Mouse (Mus musculus): Measurements from ENCODE around the gene Angptl7. TPM values are rescaled to one million over a fixed set of nuclear protein-coding genes. Genes with fewer than 3 reads are reported as not detected.

Gene Angptl7
- polyA plus RNA-seq, 1 experiment, result not detected

DNA sequence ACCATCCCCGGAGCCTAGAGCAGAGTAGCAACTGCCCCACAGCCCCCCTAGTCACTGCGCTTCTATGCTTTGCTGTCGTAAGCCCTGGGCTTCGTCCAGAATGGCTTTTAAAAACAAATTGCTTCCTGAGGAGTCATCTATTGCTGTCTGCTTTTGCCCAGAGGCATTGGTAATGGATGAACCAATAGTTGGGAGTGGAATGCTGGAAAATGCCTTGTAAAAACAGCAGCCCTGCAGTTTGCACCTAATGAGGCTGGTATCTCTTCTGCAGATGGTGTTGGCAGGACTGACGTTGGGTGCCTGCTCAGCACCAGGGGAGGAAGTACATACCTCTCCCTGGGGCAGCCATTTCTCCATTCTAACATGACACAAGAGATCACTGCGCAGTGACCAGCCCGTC is 23.3 kb upstream of the Angptl7 start:
- Histone ChIP-seq H3K9me3 (ENCODE audit: control insufficient read depth, low read length) (no peaks in the 10 kb centered on the region), H3K4me1 (ENCODE audit: control insufficient read depth) (no peaks in the 10 kb centered on the region), H3K36me3 (ENCODE audit: control insufficient read depth) (peaks cover 72% of the 10 kb centered on the region), H3K4me3 (replicated peaks) (no peak overlapping the region), H3K27me3 (ENCODE audit: control insufficient read depth) (no peaks in the 10 kb centered on the region)
- no peak for TF ChIP-seq GATA1 (IDR thresholded peaks at IDR 0.05; ENCODE audit: low read length)
- TF ChIP-seq TAL1 (IDR thresholded peaks at IDR 0.05; ENCODE audit: low read length), result no peak

DNA sequence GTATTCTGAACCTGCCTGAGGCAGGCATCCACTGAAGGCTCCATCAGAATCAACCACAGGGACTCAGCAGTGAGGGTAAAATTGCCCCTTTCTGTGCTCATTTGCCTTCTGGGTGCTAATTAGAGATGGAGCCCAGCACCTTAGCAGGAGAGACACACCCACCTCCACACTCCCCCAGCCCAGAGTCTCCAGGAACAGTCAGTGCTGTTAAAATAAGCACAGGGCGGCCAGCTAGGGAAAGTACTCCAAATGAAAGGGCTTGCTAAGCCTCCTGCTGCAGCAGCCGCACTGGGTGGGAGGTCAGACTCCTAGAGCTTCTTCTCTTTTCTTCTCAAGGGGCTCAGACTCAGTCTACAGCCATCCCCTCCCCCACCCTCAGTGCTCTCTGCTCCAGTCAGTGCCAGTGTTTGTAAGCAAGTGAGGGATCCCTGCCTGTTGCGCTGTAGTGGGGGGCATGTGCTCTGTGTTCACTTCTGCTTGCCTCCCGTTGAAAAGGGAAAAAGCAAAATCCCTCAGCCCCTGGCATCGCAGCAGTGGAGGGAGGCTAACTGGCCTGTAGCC is 18.1 kb upstream of the Angptl7 start:
- Histone ChIP-seq H3K9me3 (ENCODE audit: control insufficient read depth, low read length) (no peaks in the 10 kb centered on the region), H3K4me1 (ENCODE audit: control insufficient read depth) (no peaks in the 10 kb centered on the region), H3K27me3 (ENCODE audit: control insufficient read depth) (no peaks in the 10 kb centered on the region), H3K4me3 (replicated peaks) (no peak overlapping the region), H3K36me3 (ENCODE audit: control insufficient read depth) (peaks cover 66% of the 10 kb centered on the region)
- TF ChIP-seq TAL1 (IDR thresholded peaks at IDR 0.05; ENCODE audit: low read length) (no peak), GATA1 (IDR thresholded peaks at IDR 0.05; ENCODE audit: low read length) (no peak)

- Histone ChIP-seq H3K4me1 (ENCODE audit: control insufficient read depth) (no peaks in the 10 kb centered on the region), H3K36me3 (ENCODE audit: control insufficient read depth) (peaks cover 66% of the 10 kb centered on the region), H3K4me3 (replicated peaks) (no peak overlapping the region), H3K9me3 (ENCODE audit: control insufficient read depth, low read length) (no peaks in the 10 kb centered on the region), H3K27me3 (ENCODE audit: control insufficient read depth) (no peaks in the 10 kb centered on the region)
- TF ChIP-seq GATA1 (IDR thresholded peaks at IDR 0.05; ENCODE audit: low read length) (no peak), TAL1 (IDR thresholded peaks at IDR 0.05; ENCODE audit: low read length) (no peak)
Measured at GRCm38 (mm10) chr4:148517809-148518208, 17.5 kb upstream of the Angptl7 start.

- peaks cover 70% of the 10 kb centered on the region for H3K36me3 ChIP-seq (ENCODE audit: control insufficient read depth)
- H3K4me3 ChIP-seq (replicated peaks), result no peak overlapping the region
- H3K4me1 ChIP-seq (ENCODE audit: control insufficient read depth), result no peaks in the 10 kb centered on the region
- H3K27me3 ChIP-seq (ENCODE audit: control insufficient read depth), result no peaks in the 10 kb centered on the region
- no peak for TF ChIP-seq TAL1 (IDR thresholded peaks at IDR 0.05; ENCODE audit: low read length)
- TF ChIP-seq GATA1 (IDR thresholded peaks at IDR 0.05; ENCODE audit: low read length), result no peak
- H3K9me3 ChIP-seq (ENCODE audit: control insufficient read depth, low read length), result no peaks in the 10 kb centered on the region
Measured at GRCm38 (mm10) chr4:148515313-148515712, 15.1 kb upstream of the Angptl7 start.

- no peaks in the 10 kb centered on the region for H3K4me1 ChIP-seq (ENCODE audit: control insufficient read depth)
- no peak for TF ChIP-seq GATA1 (IDR thresholded peaks at IDR 0.05; ENCODE audit: low read length)
- no peak for TF ChIP-seq TAL1 (IDR thresholded peaks at IDR 0.05; ENCODE audit: low read length)
- H3K36me3 ChIP-seq (ENCODE audit: control insufficient read depth), result peaks cover 61% of the 10 kb centered on the region
- no peak overlapping the region for H3K4me3 ChIP-seq (replicated peaks)
- H3K27me3 ChIP-seq (ENCODE audit: control insufficient read depth), result no peaks in the 10 kb centered on the region
- no peaks in the 10 kb centered on the region for H3K9me3 ChIP-seq (ENCODE audit: control insufficient read depth, low read length)
Measured at GRCm38 (mm10) chr4:148513021-148513559, 12.8 kb upstream of the Angptl7 start.

DNA sequence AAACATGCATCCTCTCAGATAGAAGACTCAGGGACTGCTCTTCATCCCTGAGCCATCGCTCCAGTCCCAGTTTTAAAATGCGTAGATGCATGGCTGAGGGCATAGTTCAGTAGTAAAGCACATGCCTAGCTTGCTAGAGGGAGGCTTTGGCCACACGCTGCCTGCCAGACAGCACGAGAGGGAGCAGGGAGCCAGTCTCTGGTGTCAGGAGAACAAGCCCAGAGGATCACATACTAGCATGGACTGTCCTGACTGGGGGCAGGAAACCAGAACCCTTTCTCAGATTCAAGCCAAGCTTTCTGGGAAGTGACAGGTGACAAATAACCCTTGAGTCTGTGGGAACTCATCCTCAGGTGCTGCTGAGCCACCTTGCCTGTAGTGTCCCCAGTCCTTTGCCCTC is 11.1 kb upstream of the Angptl7 start:
- Histone ChIP-seq H3K4me1 (ENCODE audit: control insufficient read depth) (no peaks in the 10 kb centered on the region), H3K36me3 (ENCODE audit: control insufficient read depth) (peaks cover 51% of the 10 kb centered on the region), H3K27me3 (ENCODE audit: control insufficient read depth) (no peaks in the 10 kb centered on the region), H3K9me3 (ENCODE audit: control insufficient read depth, low read length) (no peaks in the 10 kb centered on the region), H3K4me3 (replicated peaks) (no peak overlapping the region)
- TF ChIP-seq TAL1 (IDR thresholded peaks at IDR 0.05; ENCODE audit: low read length) (no peak), GATA1 (IDR thresholded peaks at IDR 0.05; ENCODE audit: low read length) (no peak)

GRCm38 (mm10) chr4:148510691-148511090 is 10.4 kb upstream of the Angptl7 start:
- Histone ChIP-seq H3K4me3 (replicated peaks) (no peak overlapping the region), H3K36me3 (ENCODE audit: control insufficient read depth) (peaks cover 47% of the 10 kb centered on the region), H3K9me3 (ENCODE audit: control insufficient read depth, low read length) (no peaks in the 10 kb centered on the region), H3K4me1 (ENCODE audit: control insufficient read depth) (no peaks in the 10 kb centered on the region), H3K27me3 (ENCODE audit: control insufficient read depth) (no peaks in the 10 kb centered on the region)
- TF ChIP-seq TAL1 (IDR thresholded peaks at IDR 0.05; ENCODE audit: low read length) (no peak), GATA1 (IDR thresholded peaks at IDR 0.05; ENCODE audit: low read length) (no peak)

- TF ChIP-seq TAL1 (IDR thresholded peaks at IDR 0.05; ENCODE audit: low read length) (no peak), GATA1 (IDR thresholded peaks at IDR 0.05; ENCODE audit: low read length) (no peak)
- Histone ChIP-seq H3K36me3 (ENCODE audit: control insufficient read depth) (peaks cover 39% of the 10 kb centered on the region), H3K9me3 (ENCODE audit: control insufficient read depth, low read length) (no peaks in the 10 kb centered on the region), H3K4me1 (ENCODE audit: control insufficient read depth) (no peaks in the 10 kb centered on the region), H3K4me3 (replicated peaks) (no peak overlapping the region), H3K27me3 (ENCODE audit: control insufficient read depth) (no peaks in the 10 kb centered on the region)
Measured at GRCm38 (mm10) chr4:148509450-148510084, 9.3 kb upstream of the Angptl7 start.

GRCm38 (mm10) chr4:148508084-148508849 is 8.0 kb upstream of the Angptl7 start:
- no peak for TF ChIP-seq GATA1 (IDR thresholded peaks at IDR 0.05; ENCODE audit: low read length)
- TF ChIP-seq TAL1 (IDR thresholded peaks at IDR 0.05; ENCODE audit: low read length), result no peak
- Histone ChIP-seq H3K4me3 (replicated peaks) (no peak overlapping the region), H3K36me3 (ENCODE audit: control insufficient read depth) (peaks cover 37% of the 10 kb centered on the region), H3K4me1 (ENCODE audit: control insufficient read depth) (no peaks in the 10 kb centered on the region), H3K9me3 (ENCODE audit: control insufficient read depth, low read length) (no peaks in the 10 kb centered on the region), H3K27me3 (ENCODE audit: control insufficient read depth) (no peaks in the 10 kb centered on the region)
